Mouse (Mus musculus): ENCODE measurements around the gene Eddm3b. TPM values are rescaled to one million over a fixed set of nuclear protein-coding genes. Genes with fewer than 3 reads are reported as not detected.

Gene Eddm3b
- total RNA-seq, 2 experiments from 2014 or later, result not detected

GRCm38 (mm10) chr14:51166068-51166467, 51.8 kb downstream of the Eddm3b start:
- intact Hi-C loops (cut with DNase I; ENCODE audit: low total_unique reads), result no loop called here
- DNase-seq, result no peak

Other genes with a start within 250 kb of the Eddm3b start
- 10 to 100 TPM in 1 of 2 experiments, 1 to 10 TPM in 1; 9.4 to 10.3 TPM for gene Tep1, start 243.9 kb upstream of the Eddm3b start, total RNA-seq (2021)
- gene Klhl33, start 216.9 kb upstream of the Eddm3b start, total RNA-seq (2021), result 100 to 1,000 TPM; 101 to 192 TPM
- 10 to 100 TPM; 40.0 to 42.1 TPM for gene Osgep, start 189.5 kb upstream of the Eddm3b start, total RNA-seq (2021)
- gene Apex1, start 189.5 kb upstream of the Eddm3b start, total RNA-seq (2021), result 10 to 100 TPM; 32.7 to 33.4 TPM
- gene Pip4p1, start 183.6 kb upstream of the Eddm3b start, total RNA-seq (2021), result 10 to 100 TPM; 12.6 to 16.4 TPM
- 1 to 10 TPM; 4.6 to 6.8 TPM for gene Pnp, start 183.3 kb upstream of the Eddm3b start, total RNA-seq (2021)
- 1 to 10 TPM; 4.6 to 6.6 TPM for gene Gm49342, start 169.9 kb upstream of the Eddm3b start, total RNA-seq (2021)
- under 1 TPM; 0.29 to 0.49 TPM for gene Pnp2, start 158.4 kb upstream of the Eddm3b start, total RNA-seq (2021)
- gene Rnase10, start 106.7 kb upstream of the Eddm3b start, total RNA-seq (2021), result not detected
- not detected for gene Rnase9, start 72.6 kb upstream of the Eddm3b start, total RNA-seq (2021)
- not detected for gene Rnase11, start 64.3 kb upstream of the Eddm3b start, total RNA-seq (2021)
- gene Rnase12, start 56.8 kb upstream of the Eddm3b start, total RNA-seq (2021), result not detected
- not detected for gene Olfr750, start 40.0 kb upstream of the Eddm3b start, total RNA-seq (2021)
- 10 to 100 TPM; 46.5 to 51.1 TPM for gene Rnase4, start 23.3 kb upstream of the Eddm3b start, total RNA-seq (2021)
- gene Ang, start 23.3 kb upstream of the Eddm3b start, total RNA-seq (2021), result 1 to 10 TPM; 3.6 to 3.8 TPM
- under 1 TPM; 0.18 to 0.64 TPM for gene Rnase6, start 9.5 kb downstream of the Eddm3b start, total RNA-seq (2021)
- gene Rnase1, start 32.4 kb downstream of the Eddm3b start, total RNA-seq (2021), result not detected
- gene Rnase2b, start 47.8 kb downstream of the Eddm3b start, total RNA-seq (2021), result not detected
- not detected for gene Ang2, start 84.7 kb downstream of the Eddm3b start, total RNA-seq (2021)
- not detected for gene Ear14, start 89.0 kb downstream of the Eddm3b start, total RNA-seq (2021)
- under 1 TPM in 1 of 2 experiments, not detected in 1; 0.64 TPM for gene Rnase2a, start 141.7 kb downstream of the Eddm3b start, total RNA-seq (2021)
- not detected for gene Gm7247, start 247.3 kb downstream of the Eddm3b start, total RNA-seq (2021)